Mouse (Mus musculus) adipocyte (in vitro differentiated cells): Measurements from ENCODE around the gene Cryba4.

Experiments used
- DNase-seq: peaks from one replicate; pipeline ENCODE4 v3.0.0-alpha.2; 2016; ENCODE audit warnings: low spot score

Gene Cryba4

GRCm38 (mm10) chr5:112266011-112266777, 13.9 kb upstream of the Cryba4 start:
- DNase-seq, result peak; percentile 43

- DNase-seq, result no peak
Measured at GRCm38 (mm10) chr5:112265515-112265914, 13.2 kb upstream of the Cryba4 start.

- DNase-seq, result no peak
Measured at GRCm38 (mm10) chr5:112265110-112265509, 12.8 kb upstream of the Cryba4 start.

GRCm38 (mm10) chr5:112264099-112264498, 11.8 kb upstream of the Cryba4 start:
- DNase-seq, result no peak

GRCm38 (mm10) chr5:112260818-112261217, 8.5 kb upstream of the Cryba4 start:
- DNase-seq, result no peak

- DNase-seq, result no peak
Measured at GRCm38 (mm10) chr5:112259862-112260650, 7.7 kb upstream of the Cryba4 start.

GRCm38 (mm10) chr5:112257896-112258295, 5.6 kb upstream of the Cryba4 start:
- DNase-seq, result no peak

GRCm38 (mm10) chr5:112256457-112256856, 4.1 kb upstream of the Cryba4 start:
- no peak for DNase-seq

GRCm38 (mm10) chr5:112255426-112255825, 3.1 kb upstream of the Cryba4 start, which contains the start of gene Crybb1:
Gene Crybb1 (plus strand): TSS chr5:112255815.
- peak; percentile 85 for DNase-seq

GRCm38 (mm10) chr5:112254282-112254806, 2.0 kb upstream of the Cryba4 start:
- DNase-seq, result no peak

- no peak for DNase-seq
Measured at GRCm38 (mm10) chr5:112253169-112253568, 851 bp upstream of the Cryba4 start.

GRCm38 (mm10) chr5:112249106-112249505, 3.2 kb downstream of the Cryba4 start:
- no peak for DNase-seq

GRCm38 (mm10) chr5:112247399-112247798, 4.9 kb downstream of the Cryba4 start:
- DNase-seq, result no peak

- no peak for DNase-seq
Measured at GRCm38 (mm10) chr5:112244890-112245615, 7.3 kb downstream of the Cryba4 start.

GRCm38 (mm10) chr5:112244275-112244562, 8.1 kb downstream of the Cryba4 start:
- no peak for DNase-seq

GRCm38 (mm10) chr5:112243539-112244274, 8.6 kb downstream of the Cryba4 start:
- no peak for DNase-seq

- no peak for DNase-seq
Measured at GRCm38 (mm10) chr5:112243041-112243440, 9.3 kb downstream of the Cryba4 start.

- no peak for DNase-seq
Measured at GRCm38 (mm10) chr5:112242361-112242778, 9.9 kb downstream of the Cryba4 start.

GRCm38 (mm10) chr5:112241849-112242248, 10.5 kb downstream of the Cryba4 start:
- no peak for DNase-seq

- DNase-seq, result peak; percentile 85
Measured at GRCm38 (mm10) chr5:112240761-112241160, 11.6 kb downstream of the Cryba4 start.

GRCm38 (mm10) chr5:112238781-112239482, 13.4 kb downstream of the Cryba4 start:
- no peak for DNase-seq
